Mouse (Mus musculus): ENCODE data around the gene Arhgap30. TPM values are rescaled to one million over a fixed set of nuclear protein-coding genes. Genes with fewer than 3 reads are reported as not detected.
A peak's percentile ranks its signal among the peaks of the same experiment; 100 is the strongest.

The Arhgap30 gene
- polyA plus RNA-seq, 1 experiment: 0.78 TPM

DNA sequence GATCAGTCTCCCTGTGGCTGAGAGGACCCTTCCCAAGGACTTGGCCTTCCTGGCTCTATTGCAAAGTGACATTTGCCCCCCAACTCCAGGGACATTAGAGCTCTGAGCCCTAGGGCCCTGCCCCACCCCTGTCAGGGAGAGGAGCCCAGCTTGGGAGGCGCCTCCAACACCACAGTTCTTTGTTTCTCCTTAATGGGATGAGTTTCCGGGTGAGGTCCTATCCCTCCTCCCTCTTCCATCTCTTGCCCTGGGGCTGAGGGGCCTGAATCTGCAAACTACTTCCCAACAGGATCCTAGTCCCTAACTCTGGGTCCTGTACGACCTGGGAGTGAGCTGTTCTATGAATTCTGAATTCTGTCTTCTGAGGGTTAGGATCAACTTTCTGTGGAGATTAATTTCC is 15.9 kb upstream of the Arhgap30 start:
- Histone ChIP-seq H3K9me3 (replicated peaks; ENCODE audit: control insufficient read depth, insufficient read depth, low read length, poor library complexity, severe bottlenecking) (no peaks in the 10 kb centered on the region), H3K36me3 (ENCODE audit: control insufficient read depth, insufficient read depth, low read length, poor library complexity, severe bottlenecking) (no peaks in the 10 kb centered on the region), H3K27ac (ENCODE audit: insufficient read depth, low read length) (no peak overlapping the region; the same call in 1 of the 2 replicates), H3K4me3 (ENCODE audit: low read depth, low read length) (no peak overlapping the region), H3K27me3 (ENCODE audit: control insufficient read depth, insufficient read depth, low read length, poor library complexity, severe bottlenecking) (no peaks in the 10 kb centered on the region), H3K9ac (ENCODE audit: low read depth, poor library complexity, severe bottlenecking) (no peak overlapping the region), H3K4me1 (ENCODE audit: control insufficient read depth, insufficient read depth, low read length) (peaks cover 24% of the 10 kb centered on the region)
- no peak for TF ChIP-seq POLR2A (IDR thresholded peaks at IDR 0.05; ENCODE audit: insufficient read depth, low read length)
- no peak for TF ChIP-seq CTCF (IDR thresholded peaks at IDR 0.05; ENCODE audit: low read depth, low read length)
- peak; percentile 81 for TF ChIP-seq EP300 (IDR thresholded peaks at IDR 0.05; ENCODE audit: insufficient read depth, low read depth, low read length)

DNA sequence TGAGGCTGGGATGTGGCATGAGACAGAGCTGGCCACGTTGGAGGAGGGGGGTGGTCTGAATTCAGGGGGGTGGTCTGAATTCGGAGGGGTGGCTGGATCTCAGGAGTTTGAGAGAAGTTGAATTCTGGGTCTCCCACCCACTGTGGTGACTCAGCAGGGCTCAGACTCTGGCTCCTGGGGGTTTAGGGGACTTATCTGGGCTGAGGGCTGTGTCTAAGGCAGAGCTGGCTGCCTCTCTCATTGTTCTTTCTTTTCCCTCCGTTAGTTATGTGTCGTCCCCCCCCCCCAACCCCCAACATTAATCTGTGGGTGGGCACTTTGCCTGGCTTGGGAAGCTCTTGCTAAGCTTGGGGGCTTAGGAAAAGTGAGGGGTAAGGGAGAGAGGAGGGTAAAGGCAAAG is 14.8 kb upstream of the Arhgap30 start:
- no peak for TF ChIP-seq CTCF (IDR thresholded peaks at IDR 0.05; ENCODE audit: low read depth, low read length)
- TF ChIP-seq POLR2A (IDR thresholded peaks at IDR 0.05; ENCODE audit: insufficient read depth, low read length): no peak
- H3K9me3 ChIP-seq (replicated peaks; ENCODE audit: control insufficient read depth, insufficient read depth, low read length, poor library complexity, severe bottlenecking): no peaks in the 10 kb centered on the region
- H3K36me3 ChIP-seq (ENCODE audit: control insufficient read depth, insufficient read depth, low read length, poor library complexity, severe bottlenecking): no peaks in the 10 kb centered on the region
- H3K27ac ChIP-seq (ENCODE audit: insufficient read depth, low read length): 0 out of 2 replicates have a peak overlapping the region, but pooled peaks have one; percentile 15
- peaks cover 20% of the 10 kb centered on the region for H3K4me1 ChIP-seq (ENCODE audit: control insufficient read depth, insufficient read depth, low read length)
- H3K9ac ChIP-seq (ENCODE audit: low read depth, poor library complexity, severe bottlenecking): no peak overlapping the region
- H3K4me3 ChIP-seq (ENCODE audit: low read depth, low read length): no peak overlapping the region
- no peaks in the 10 kb centered on the region for H3K27me3 ChIP-seq (ENCODE audit: control insufficient read depth, insufficient read depth, low read length, poor library complexity, severe bottlenecking)

DNA sequence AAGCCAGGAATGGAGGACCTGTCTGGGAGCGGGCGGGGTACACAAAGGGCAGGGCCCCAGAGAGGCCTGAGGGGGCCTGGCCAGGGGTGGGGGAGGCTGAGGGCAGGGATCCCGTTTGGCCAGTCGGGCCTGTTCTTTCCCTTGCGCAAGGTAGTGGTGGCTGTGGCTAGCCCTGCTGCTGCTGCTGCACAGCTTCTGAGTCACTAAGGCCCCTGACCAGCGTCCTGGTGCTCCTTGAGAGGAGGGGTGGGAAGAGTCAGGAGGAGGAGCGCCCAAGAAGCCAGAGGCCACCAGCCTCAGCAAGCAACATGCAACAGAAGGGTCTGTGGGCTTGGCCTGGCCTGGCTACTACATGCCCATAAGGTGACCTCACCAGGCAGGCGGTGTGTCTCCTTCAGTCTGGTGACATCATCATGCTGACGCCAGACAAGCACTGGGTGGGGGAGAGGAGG is 13.1 kb upstream of the Arhgap30 start:
- Histone ChIP-seq H3K4me3 (ENCODE audit: low read depth, low read length) (0 out of 2 replicates have a peak overlapping the region, but pooled peaks have one; percentile 4), H3K9me3 (replicated peaks; ENCODE audit: control insufficient read depth, insufficient read depth, low read length, poor library complexity, severe bottlenecking) (no peaks in the 10 kb centered on the region), H3K27me3 (ENCODE audit: control insufficient read depth, insufficient read depth, low read length, poor library complexity, severe bottlenecking) (no peaks in the 10 kb centered on the region), H3K9ac (ENCODE audit: low read depth, poor library complexity, severe bottlenecking) (no peak overlapping the region), H3K36me3 (ENCODE audit: control insufficient read depth, insufficient read depth, low read length, poor library complexity, severe bottlenecking) (no peaks in the 10 kb centered on the region), H3K4me1 (ENCODE audit: control insufficient read depth, insufficient read depth, low read length) (peaks cover 20% of the 10 kb centered on the region), H3K27ac (ENCODE audit: insufficient read depth, low read length) (peak overlapping the region; percentile 9; the same call in 1 of the 2 replicates)
- TF ChIP-seq CTCF (IDR thresholded peaks at IDR 0.05; ENCODE audit: low read depth, low read length) (no peak), EP300 (IDR thresholded peaks at IDR 0.05; ENCODE audit: insufficient read depth, low read depth, low read length) (peak; percentile 64; the same call in 1 of the 2 replicates)

DNA sequence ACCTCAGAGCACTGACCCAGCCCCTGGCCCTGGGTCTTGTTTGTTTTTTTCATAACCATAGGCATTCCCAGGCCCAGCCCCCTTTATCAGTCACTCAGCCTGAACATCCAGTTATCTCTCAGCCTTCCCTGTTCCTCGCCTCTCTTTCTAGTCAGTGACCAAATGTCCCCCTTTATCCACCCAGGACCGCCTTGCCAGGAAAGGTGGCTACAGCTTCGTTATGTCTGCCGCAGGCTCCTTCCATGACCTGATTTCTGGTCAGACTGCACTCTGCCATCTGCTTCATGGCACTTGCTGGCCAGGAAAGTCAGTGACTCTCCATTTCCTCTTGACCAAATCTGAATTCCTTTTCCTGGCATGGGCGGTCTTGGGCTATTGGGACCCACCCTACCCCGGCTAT is 10.5 kb upstream of the Arhgap30 start:
- Histone ChIP-seq H3K4me1 (ENCODE audit: control insufficient read depth, insufficient read depth, low read length) (peaks cover 13% of the 10 kb centered on the region), H3K9me3 (replicated peaks; ENCODE audit: control insufficient read depth, insufficient read depth, low read length, poor library complexity, severe bottlenecking) (no peaks in the 10 kb centered on the region), H3K4me3 (ENCODE audit: low read depth, low read length) (no peak overlapping the region), H3K27ac (ENCODE audit: insufficient read depth, low read length) (no peak overlapping the region), H3K9ac (ENCODE audit: low read depth, poor library complexity, severe bottlenecking) (no peak overlapping the region), H3K36me3 (ENCODE audit: control insufficient read depth, insufficient read depth, low read length, poor library complexity, severe bottlenecking) (no peaks in the 10 kb centered on the region), H3K27me3 (ENCODE audit: control insufficient read depth, insufficient read depth, low read length, poor library complexity, severe bottlenecking) (no peaks in the 10 kb centered on the region)
- TF ChIP-seq CTCF (IDR thresholded peaks at IDR 0.05; ENCODE audit: low read depth, low read length): no peak
- TF ChIP-seq EP300 (IDR thresholded peaks at IDR 0.05; ENCODE audit: insufficient read depth, low read depth, low read length): no peak
- no peak for TF ChIP-seq POLR2A (IDR thresholded peaks at IDR 0.05; ENCODE audit: insufficient read depth, low read length)

DNA sequence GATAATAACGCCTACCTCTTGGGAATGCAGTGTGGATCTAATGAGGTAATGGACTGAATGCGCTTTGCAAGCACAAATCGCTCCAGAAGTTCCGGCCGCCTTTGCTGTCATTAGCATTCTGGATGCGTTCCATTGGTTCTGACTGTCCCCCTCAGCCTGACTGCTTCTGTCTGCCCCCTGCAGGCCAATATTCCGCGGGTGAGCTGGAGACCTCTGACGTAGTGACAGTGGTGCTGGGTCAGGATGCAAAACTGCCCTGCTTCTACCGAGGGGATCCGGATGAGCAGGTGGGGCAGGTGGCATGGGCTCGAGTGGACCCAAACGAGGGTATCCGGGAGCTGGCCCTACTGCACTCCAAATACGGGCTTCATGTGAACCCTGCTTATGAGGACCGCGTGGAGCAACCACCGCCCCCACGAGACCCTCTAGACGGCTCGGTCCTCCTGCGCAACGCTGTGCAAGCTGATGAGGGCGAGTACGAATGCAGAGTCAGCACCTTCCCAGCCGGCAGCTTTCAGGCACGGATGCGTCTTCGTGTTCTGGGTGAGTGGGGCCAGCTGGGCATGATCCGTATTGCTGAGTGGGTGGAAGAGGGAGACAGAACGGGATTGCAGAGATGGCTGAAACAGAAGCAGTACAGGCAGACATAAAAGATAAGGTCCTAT is 8.7 kb upstream of the Arhgap30 start:
- no peaks in the 10 kb centered on the region for H3K9me3 ChIP-seq (replicated peaks; ENCODE audit: control insufficient read depth, insufficient read depth, low read length, poor library complexity, severe bottlenecking)

DNA sequence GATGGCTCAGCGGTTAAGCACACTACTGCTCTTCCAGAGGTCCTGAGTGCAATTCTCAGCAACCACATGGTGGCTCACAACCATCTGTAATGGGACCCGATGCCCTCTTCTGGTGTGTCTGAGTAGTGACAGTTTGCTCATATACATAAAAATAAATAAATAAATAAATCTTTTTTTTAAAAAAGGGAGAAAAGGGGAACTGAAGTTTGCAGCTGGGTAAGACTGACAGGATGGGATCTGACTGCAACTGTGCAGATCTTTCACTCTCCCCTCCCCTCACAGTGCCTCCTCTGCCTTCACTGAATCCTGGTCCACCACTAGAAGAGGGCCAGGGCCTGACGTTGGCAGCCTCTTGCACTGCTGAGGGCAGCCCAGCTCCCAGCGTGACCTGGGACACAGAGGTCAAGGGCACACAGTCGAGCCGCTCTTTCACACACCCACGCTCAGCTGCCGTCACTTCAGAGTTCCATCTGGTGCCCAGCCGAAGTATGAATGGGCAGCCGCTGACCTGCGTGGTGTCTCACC is 6.6 kb upstream of the Arhgap30 start:
- no peaks in the 10 kb centered on the region for H3K9me3 ChIP-seq (replicated peaks; ENCODE audit: control insufficient read depth, insufficient read depth, low read length, poor library complexity, severe bottlenecking)
- H3K9ac ChIP-seq (ENCODE audit: low read depth, poor library complexity, severe bottlenecking): no peak overlapping the region
- H3K36me3 ChIP-seq (ENCODE audit: control insufficient read depth, insufficient read depth, low read length, poor library complexity, severe bottlenecking): no peaks in the 10 kb centered on the region
- no peak overlapping the region for H3K27ac ChIP-seq (ENCODE audit: insufficient read depth, low read length)
- H3K4me1 ChIP-seq (ENCODE audit: control insufficient read depth, insufficient read depth, low read length): peaks cover 4% of the 10 kb centered on the region
- no peak overlapping the region for H3K4me3 ChIP-seq (ENCODE audit: low read depth, low read length)
- TF ChIP-seq CTCF (IDR thresholded peaks at IDR 0.05; ENCODE audit: low read depth, low read length) (no peak), POLR2A (IDR thresholded peaks at IDR 0.05; ENCODE audit: insufficient read depth, low read length) (no peak)
- H3K27me3 ChIP-seq (ENCODE audit: control insufficient read depth, insufficient read depth, low read length, poor library complexity, severe bottlenecking): no peaks in the 10 kb centered on the region

More for the DNA sequence above, 8.7 kb upstream of the Arhgap30 start:
- Histone ChIP-seq H3K4me3 (ENCODE audit: low read depth, low read length) (peak overlapping the region; percentile 33), H3K36me3 (ENCODE audit: control insufficient read depth, insufficient read depth, low read length, poor library complexity, severe bottlenecking) (no peaks in the 10 kb centered on the region), H3K9ac (ENCODE audit: low read depth, poor library complexity, severe bottlenecking) (no peak overlapping the region), H3K27ac (ENCODE audit: insufficient read depth, low read length) (no peak overlapping the region), H3K4me1 (ENCODE audit: control insufficient read depth, insufficient read depth, low read length) (peaks cover 4% of the 10 kb centered on the region), H3K27me3 (ENCODE audit: control insufficient read depth, insufficient read depth, low read length, poor library complexity, severe bottlenecking) (no peaks in the 10 kb centered on the region)
- no peak for TF ChIP-seq EP300 (IDR thresholded peaks at IDR 0.05; ENCODE audit: insufficient read depth, low read depth, low read length)
- peak; percentile 81 for TF ChIP-seq CTCF (IDR thresholded peaks at IDR 0.05; ENCODE audit: low read depth, low read length)

Data from ES-Bruce4 (cell line).